Mouse (Mus musculus) limb, embryonic 10.5 days (tissue): ENCODE data around the gene B230219D22Rik. TPM values are rescaled to one million over a fixed set of nuclear protein-coding genes. Genes with fewer than 3 reads are reported as not detected.

Experiments used
- DNase-seq: peaks from one replicate; pipeline ENCODE4 v3.0.0-alpha.2; 2017; ENCODE audit warnings: low spot score
- H3K27ac ChIP-seq: fragments of 300-500 bp; sonication (generic); 2 replicates; pipeline ENCODE4 v1.5.1; 2016; ENCODE audit warnings: mild to moderate bottlenecking
- H3K27me3 ChIP-seq: fragments of 300-500 bp; sonication (generic); 2 replicates; pipeline ENCODE4 v1.6.1; 2016; ENCODE audit warnings: low read depth, mild to moderate bottlenecking; ENCODE audit not compliant: poor library complexity, severe bottlenecking
- H3K36me3 ChIP-seq: fragments of 300-500 bp; sonication (generic); 2 replicates; pipeline ENCODE4 v1.6.1; 2016; ENCODE audit warnings: mild to moderate bottlenecking, moderate library complexity
- H3K4me1 ChIP-seq: fragments of 300-500 bp; sonication (generic); 2 replicates; pipeline ENCODE4 v1.6.1; 2016
- H3K4me3 ChIP-seq: fragments of 300-500 bp; sonication (generic); 2 replicates; pipeline ENCODE4 v1.5.1; 2016; ENCODE audit warnings: mild to moderate bottlenecking, moderate library complexity
- H3K9me3 ChIP-seq: fragments of 300-500 bp; sonication (generic); replicated peaks from 2 replicates; pipeline ENCODE4 v1.6.1; 2016; ENCODE audit warnings: mild to moderate bottlenecking
- WGBS: fragments of 180-500 bp; shearing (Covaris S2); methylation state at CpG from one replicate; pipeline ENCODE4 v1.1.7; 2016; 5-methylcytosine and 5-hydroxymethylcytosine counted together
- polyA plus RNA-seq: library from polyadenylated mRNA; unstranded; fragments of >200 nt; fragmentation: Nextera tagmentation; extraction: Ambion mirVana; gene quantifications from 2 replicates; pipeline ENCODE4 v1.2.1, GENCODE M21; 2016

Gene B230219D22Rik
- polyA plus RNA-seq, 1 experiment from 2014 or later, result 65.2 TPM

- Histone ChIP-seq H3K27me3 (no peaks in the 10 kb centered on the region), H3K4me1 (peaks cover 26% of the 10 kb centered on the region), H3K4me3 (no peak overlapping the region), H3K27ac (no peak overlapping the region), H3K9me3 (no peaks in the 10 kb centered on the region), H3K36me3 (no peaks in the 10 kb centered on the region)
- no peak for DNase-seq
- 85% methylated on average over 2 of the region's 2 CpGs for WGBS
Observed at GRCm38 (mm10) chr13:55732121-55732520, 39.2 kb downstream of the B230219D22Rik start.

- no peak overlapping the region for H3K4me3 ChIP-seq
- H3K4me1 ChIP-seq, result peaks cover 26% of the 10 kb centered on the region
- peak overlapping the region; percentile 60 for H3K27ac ChIP-seq
- H3K27me3 ChIP-seq, result no peaks in the 10 kb centered on the region
- DNase-seq, result no peak
- no peaks in the 10 kb centered on the region for H3K36me3 ChIP-seq
- H3K9me3 ChIP-seq, result no peaks in the 10 kb centered on the region
- WGBS, result 76% methylated on average over 22 of the region's 22 CpGs
Observed at GRCm38 (mm10) chr13:55733628-55734502, 40.9 kb downstream of the B230219D22Rik start.

- Histone ChIP-seq H3K36me3 (no peaks in the 10 kb centered on the region), H3K4me1 (peaks cover 47% of the 10 kb centered on the region), H3K27ac (0 out of 2 replicates have a peak overlapping the region, but pooled peaks have one; percentile 27), H3K9me3 (no peaks in the 10 kb centered on the region), H3K27me3 (no peaks in the 10 kb centered on the region), H3K4me3 (no peak overlapping the region)
- WGBS, result 95% methylated on average over 8 of the region's 8 CpGs
- no peak for DNase-seq
Observed at GRCm38 (mm10) chr13:55737885-55738284, 45.0 kb downstream of the B230219D22Rik start.

- no peaks in the 10 kb centered on the region for H3K9me3 ChIP-seq
- H3K4me1 ChIP-seq, result peaks cover 43% of the 10 kb centered on the region
- H3K27me3 ChIP-seq, result no peaks in the 10 kb centered on the region
- no peak for DNase-seq
- H3K27ac ChIP-seq, result no peak overlapping the region
- no peak overlapping the region for H3K4me3 ChIP-seq
- peaks cover 9% of the 10 kb centered on the region for H3K36me3 ChIP-seq
- WGBS, result 75% methylated on average over 8 of the region's 8 CpGs
Observed at GRCm38 (mm10) chr13:55742306-55742705, 49.4 kb downstream of the B230219D22Rik start.

Other genes with a start within 250 kb of the B230219D22Rik start
- 63.6 and 71.1 TPM in 2 replicates for gene Grk6, start 248.1 kb upstream of the B230219D22Rik start, polyA plus RNA-seq
- gene Prr7, start 228.9 kb upstream of the B230219D22Rik start, polyA plus RNA-seq, result 0.34 and 0.35 TPM in 2 replicates
- gene Dbn1, start 205.0 kb upstream of the B230219D22Rik start, polyA plus RNA-seq, result 346 and 417 TPM in 2 replicates
- 202 and 206 TPM in 2 replicates for gene Pdlim7, start 179.4 kb upstream of the B230219D22Rik start, polyA plus RNA-seq
- gene Dok3, start 163.8 kb upstream of the B230219D22Rik start, polyA plus RNA-seq, result 2.7 and 2.9 TPM in 2 replicates
- 94.0 and 102 TPM in 2 replicates for gene Ddx41, start 156.5 kb upstream of the B230219D22Rik start, polyA plus RNA-seq
- gene Fam193b, start 122.0 kb upstream of the B230219D22Rik start, polyA plus RNA-seq, result 65.8 and 70.7 TPM in 2 replicates
- gene Tmed9, start 119.4 kb upstream of the B230219D22Rik start, polyA plus RNA-seq, result 111 and 123 TPM in 2 replicates
- 30.9 and 31.6 TPM in 2 replicates for gene B4galt7, start 93.2 kb upstream of the B230219D22Rik start, polyA plus RNA-seq
- gene Caml, start 70.1 kb upstream of the B230219D22Rik start, polyA plus RNA-seq, result 48.1 and 53.3 TPM in 2 replicates
- gene Ddx46, start 58.1 kb upstream of the B230219D22Rik start, polyA plus RNA-seq, result 41.5 and 45.6 TPM in 2 replicates
- gene Txndc15, start 21.5 kb downstream of the B230219D22Rik start, polyA plus RNA-seq, result 65.9 and 76.8 TPM in 2 replicates
- 43.7 and 44.4 TPM in 2 replicates for gene Pcbd2, start 34.2 kb downstream of the B230219D22Rik start, polyA plus RNA-seq
- 0.25 TPM in 1 of 2 replicates, not detected in the other for gene Catsper3, start 91.4 kb downstream of the B230219D22Rik start, polyA plus RNA-seq
- 77.9 and 151 TPM in 2 replicates for gene Pitx1, start 143.1 kb downstream of the B230219D22Rik start, polyA plus RNA-seq